Mouse (Mus musculus) cerebellum, adult 8-10 months (tissue): ENCODE measurements around the gene Ddah2.
"Not testable (repeated sequence)": the region's sequence is repeated elsewhere in the genome, so short reads cannot be mapped to it uniquely, and the experiment has no call there.

Experiments used
- DNase-seq: peaks from one replicate; pipeline ENCODE4 v3.0.0; 2022

Gene Ddah2

GRCm38 (mm10) chr17:35027277-35028068 is 31.4 kb upstream of the Ddah2 start, which contains the start of gene Sapcd1:
Gene Sapcd1, minus strand, starts transcription at chr17:35028016.
- peak; percentile 25 for DNase-seq

GRCm38 (mm10) chr17:35028315-35028714 is 30.5 kb upstream of the Ddah2 start:
- DNase-seq: no peak

GRCm38 (mm10) chr17:35029691-35030532 is 28.9 kb upstream of the Ddah2 start:
- no peak for DNase-seq

- DNase-seq: no peak
Observed at GRCm38 (mm10) chr17:35031272-35031671, 27.6 kb upstream of the Ddah2 start.

- no peak for DNase-seq
Observed at GRCm38 (mm10) chr17:35031880-35032279, 27.0 kb upstream of the Ddah2 start.

- no peak for DNase-seq
Observed at GRCm38 (mm10) chr17:35032323-35032870, 26.4 kb upstream of the Ddah2 start.

GRCm38 (mm10) chr17:35033703-35034102 is 25.1 kb upstream of the Ddah2 start:
- DNase-seq: not testable (repeated sequence)

GRCm38 (mm10) chr17:35034896-35035295 is 23.9 kb upstream of the Ddah2 start:
- no peak for DNase-seq

- DNase-seq: no peak
Observed at GRCm38 (mm10) chr17:35039121-35039873, 19.5 kb upstream of the Ddah2 start.

GRCm38 (mm10) chr17:35043794-35044193 is 15.0 kb upstream of the Ddah2 start:
- DNase-seq: no peak

- peak; percentile 5 for DNase-seq
Observed at GRCm38 (mm10) chr17:35044904-35045806, 13.7 kb upstream of the Ddah2 start.

- DNase-seq: peak; percentile 39
Observed at GRCm38 (mm10) chr17:35045807-35046680, 12.8 kb upstream of the Ddah2 start.

- peak; percentile 94 for DNase-seq
Observed at GRCm38 (mm10) chr17:35046681-35047455, 12.0 kb upstream of the Ddah2 start, which contains the start of gene Msh5. Gene Msh5, minus strand, starts transcription at chr17:35046745.

- DNase-seq: no peak
Observed at GRCm38 (mm10) chr17:35047688-35048087, 11.1 kb upstream of the Ddah2 start.

GRCm38 (mm10) chr17:35048149-35048931 is 10.5 kb upstream of the Ddah2 start:
- DNase-seq: peak; percentile 7

- no peak for DNase-seq
Observed at GRCm38 (mm10) chr17:35048932-35049440, 9.8 kb upstream of the Ddah2 start.

- DNase-seq: no peak
Observed at GRCm38 (mm10) chr17:35049561-35050016, 9.2 kb upstream of the Ddah2 start, which contains the start of gene Clic1. Gene Clic1, plus strand, starts transcription at chr17:35049966.

- peak; percentile 40 for DNase-seq
Observed at GRCm38 (mm10) chr17:35050126-35050750, 8.6 kb upstream of the Ddah2 start.
